Mouse (Mus musculus) heart, embryonic 11.5 days (tissue): Measurements from ENCODE around the gene Golga3. TPM values are rescaled to one million over a fixed set of nuclear protein-coding genes. Genes with fewer than 3 reads are reported as not detected.

ENCODE experiments used
- ATAC-seq: fragments of 200-750 bp; cut with Nextera tagmentation; replicated peaks from 2 replicates; pipeline ENCODE4 v1.8.0; 2017; ENCODE audit warnings: moderate library complexity; ENCODE audit not compliant: insufficient number of reproducible peaks, low FRiP score, low TSS enrichment
- H3K27ac ChIP-seq: fragments of 300-500 bp; sonication (generic); 2 replicates; pipeline ENCODE4 v1.5.1; 2014; ENCODE audit warnings: mild to moderate bottlenecking, low read depth, low read length
- H3K27me3 ChIP-seq: fragments of 300-500 bp; sonication (generic); 2 replicates; pipeline ENCODE4 v1.6.1; 2014; ENCODE audit warnings: mild to moderate bottlenecking, low read length, mixed read lengths; ENCODE audit not compliant: control insufficient read depth, insufficient read depth
- H3K36me3 ChIP-seq: fragments of 300-500 bp; sonication (generic); 2 replicates; pipeline ENCODE4 v1.6.1; 2014; ENCODE audit warnings: mild to moderate bottlenecking, low read length, moderate library complexity, mixed read lengths; ENCODE audit not compliant: control insufficient read depth, insufficient read depth
- H3K4me1 ChIP-seq: fragments of 300-500 bp; sonication (generic); 2 replicates; pipeline ENCODE4 v1.6.1; 2014; ENCODE audit warnings: low read length; ENCODE audit not compliant: control insufficient read depth, insufficient read depth
- H3K4me2 ChIP-seq: fragments of 300-500 bp; sonication (generic); 2 replicates; pipeline ENCODE4 v1.6.1; 2014; ENCODE audit warnings: mild to moderate bottlenecking, moderate library complexity
- H3K4me3 ChIP-seq: fragments of 300-500 bp; sonication (generic); 2 replicates; pipeline ENCODE4 v1.5.1; 2014; ENCODE audit warnings: low read depth, low read length
- H3K9ac ChIP-seq: fragments of 300-500 bp; sonication (generic); 2 replicates; pipeline ENCODE4 v1.6.1; 2014; ENCODE audit warnings: mild to moderate bottlenecking, low read depth, low read length, moderate library complexity
- H3K9me3 ChIP-seq: fragments of 300-500 bp; sonication (generic); replicated peaks from 2 replicates; pipeline ENCODE4 v1.6.1; 2016; ENCODE audit warnings: low read length; ENCODE audit not compliant: control insufficient read depth
- WGBS: fragments of 180-500 bp; shearing (Covaris S2); extraction: QIAGEN DNeasy Blood & Tissue Kit; methylation state at CpG from one replicate; pipeline ENCODE4 v1.1.7; 2014; ENCODE audit not compliant: insufficient replicate concordance; 5-methylcytosine and 5-hydroxymethylcytosine counted together
- polyA plus RNA-seq: library from polyadenylated mRNA; unstranded; fragments of >200 nt; fragmentation: Nextera tagmentation; extraction: Ambion mirVana; gene quantifications from 2 replicates; pipeline ENCODE4 v1.2.1, GENCODE M21; 2014

Gene Golga3
- polyA plus RNA-seq, 1 experiment from 2014 or later: 20.9 TPM

- no peak overlapping the region for H3K27ac ChIP-seq
- H3K9me3 ChIP-seq: no peaks in the 10 kb centered on the region
- no peaks in the 10 kb centered on the region for H3K4me1 ChIP-seq
- no peak overlapping the region for H3K9ac ChIP-seq
- WGBS: 94% methylated on average over 4 of the region's 4 CpGs
- H3K4me3 ChIP-seq: no peak overlapping the region
- no peak overlapping the region for H3K4me2 ChIP-seq
- H3K27me3 ChIP-seq: no peaks in the 10 kb centered on the region
- ATAC-seq: no peak
- H3K36me3 ChIP-seq: peaks cover 25% of the 10 kb centered on the region
Measured at GRCm38 (mm10) chr5:110169374-110169773, 7.1 kb upstream of the Golga3 start.

DNA sequence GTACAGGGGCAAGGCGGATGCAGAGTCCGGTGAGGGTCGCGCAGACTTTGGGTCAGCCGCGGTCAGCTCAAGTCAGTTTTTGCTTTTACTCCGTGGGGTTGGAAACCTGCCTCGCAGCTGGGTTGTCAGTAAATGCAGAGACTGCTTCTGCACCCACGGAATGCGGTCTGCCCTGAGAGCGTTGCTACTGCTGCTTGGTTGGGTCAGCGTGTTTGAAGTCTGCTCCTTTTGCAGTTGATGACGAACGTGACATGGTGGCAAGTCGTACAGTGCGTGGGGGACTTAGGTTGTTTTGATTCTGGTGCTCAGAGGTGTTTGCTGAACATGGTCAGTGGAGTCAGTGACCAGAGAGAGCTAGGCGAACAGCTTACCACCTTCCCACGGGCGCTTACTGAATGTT lies 520 bp downstream of the Golga3 start:
- no peaks in the 10 kb centered on the region for H3K27me3 ChIP-seq
- peaks cover 3% of the 10 kb centered on the region; the same call in 1 of the 2 replicates for H3K36me3 ChIP-seq
- H3K27ac ChIP-seq: peak overlapping the region; percentile 59
- ATAC-seq: peak; percentile 18
- H3K9me3 ChIP-seq: no peaks in the 10 kb centered on the region
- peak overlapping the region; percentile 96 for H3K9ac ChIP-seq
- H3K4me1 ChIP-seq: peaks cover 6% of the 10 kb centered on the region
- WGBS: 4% methylated on average over 19 of the region's 19 CpGs
- peak overlapping the region; percentile 96 for H3K4me3 ChIP-seq
- H3K4me2 ChIP-seq: peak overlapping the region; percentile 82

- peaks cover 6% of the 10 kb centered on the region for H3K4me1 ChIP-seq
- H3K4me3 ChIP-seq: no peak overlapping the region
- peaks cover 8% of the 10 kb centered on the region; the same call in 1 of the 2 replicates for H3K36me3 ChIP-seq
- no peaks in the 10 kb centered on the region for H3K27me3 ChIP-seq
- H3K9ac ChIP-seq: no peak overlapping the region
- no peaks in the 10 kb centered on the region for H3K9me3 ChIP-seq
- WGBS: 67% methylated on average over 2 of the region's 2 CpGs
- ATAC-seq: no peak
- H3K27ac ChIP-seq: no peak overlapping the region
- H3K4me2 ChIP-seq: no peak overlapping the region
Measured at GRCm38 (mm10) chr5:110178628-110179027, 2.1 kb downstream of the Golga3 start.

- Histone ChIP-seq H3K4me3 (no peak overlapping the region), H3K27ac (no peak overlapping the region), H3K4me2 (no peak overlapping the region), H3K4me1 (peaks cover 6% of the 10 kb centered on the region), H3K9ac (no peak overlapping the region), H3K36me3 (peaks cover 16% of the 10 kb centered on the region), H3K27me3 (no peaks in the 10 kb centered on the region), H3K9me3 (no peaks in the 10 kb centered on the region)
- WGBS: 87% methylated on average over 5 of the region's 5 CpGs
- no peak for ATAC-seq
Measured at GRCm38 (mm10) chr5:110181716-110182115, 5.2 kb downstream of the Golga3 start.

- no peaks in the 10 kb centered on the region for H3K9me3 ChIP-seq
- no peak overlapping the region for H3K4me2 ChIP-seq
- no peak overlapping the region for H3K9ac ChIP-seq
- no peaks in the 10 kb centered on the region for H3K4me1 ChIP-seq
- no peak overlapping the region for H3K27ac ChIP-seq
- WGBS: 86% methylated on average over 10 of the region's 10 CpGs
- no peaks in the 10 kb centered on the region for H3K27me3 ChIP-seq
- no peak for ATAC-seq
- peaks cover 51% of the 10 kb centered on the region for H3K36me3 ChIP-seq
- no peak overlapping the region for H3K4me3 ChIP-seq
Measured at GRCm38 (mm10) chr5:110203164-110203895, 26.8 kb downstream of the Golga3 start.

DNA sequence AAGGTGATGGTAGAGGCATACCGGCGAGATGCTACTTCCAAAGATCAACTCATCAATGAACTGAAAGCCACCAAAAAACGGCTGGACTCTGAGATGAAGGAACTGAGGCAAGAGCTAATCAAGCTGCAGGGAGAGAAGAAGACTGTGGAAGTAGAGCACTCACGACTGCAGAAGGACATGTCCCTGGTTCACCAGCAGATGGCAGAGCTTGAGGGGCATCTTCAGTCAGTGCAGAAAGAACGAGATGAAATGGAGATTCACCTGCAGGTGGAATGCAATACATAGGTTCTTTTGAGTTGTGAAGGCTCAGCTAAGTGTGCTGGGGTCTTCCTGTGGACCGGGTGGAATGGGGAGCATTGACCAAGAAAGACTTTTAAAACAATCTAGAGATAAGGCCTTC lies 28.3 kb downstream of the Golga3 start:
- no peak overlapping the region for H3K4me2 ChIP-seq
- H3K27me3 ChIP-seq: no peaks in the 10 kb centered on the region
- H3K36me3 ChIP-seq: peaks cover 54% of the 10 kb centered on the region
- no peaks in the 10 kb centered on the region for H3K9me3 ChIP-seq
- no peak overlapping the region for H3K4me3 ChIP-seq
- no peak for ATAC-seq
- no peak overlapping the region for H3K9ac ChIP-seq
- no peaks in the 10 kb centered on the region for H3K4me1 ChIP-seq
- no peak overlapping the region for H3K27ac ChIP-seq
- 74% methylated on average over 6 of the region's 6 CpGs for WGBS

DNA sequence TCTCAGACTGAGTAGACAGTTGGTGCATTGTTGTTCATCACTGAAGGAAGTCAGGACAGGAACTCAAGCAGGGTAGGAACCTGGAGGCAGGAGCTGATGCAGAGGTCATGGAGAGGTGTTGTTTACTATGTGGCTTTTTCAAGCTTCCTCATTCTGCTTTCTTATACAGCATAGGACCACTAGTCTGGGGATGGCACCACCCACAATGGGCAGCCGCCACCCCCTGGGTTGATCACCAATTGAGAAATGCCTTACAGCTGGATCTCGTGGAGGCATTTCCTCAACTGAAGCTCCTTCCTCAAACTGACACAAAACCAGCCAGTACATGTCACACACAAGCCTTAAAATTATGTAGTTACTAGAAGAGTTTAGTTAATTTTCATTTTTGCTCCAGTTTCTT lies 34.8 kb downstream of the Golga3 start:
- Histone ChIP-seq H3K27ac (no peak overlapping the region), H3K36me3 (peaks cover 47% of the 10 kb centered on the region), H3K4me3 (no peak overlapping the region), H3K4me2 (no peak overlapping the region), H3K9ac (no peak overlapping the region), H3K9me3 (no peaks in the 10 kb centered on the region), H3K4me1 (no peaks in the 10 kb centered on the region), H3K27me3 (no peaks in the 10 kb centered on the region)
- ATAC-seq: no peak
- 80% methylated on average over 2 of the region's 2 CpGs for WGBS

DNA sequence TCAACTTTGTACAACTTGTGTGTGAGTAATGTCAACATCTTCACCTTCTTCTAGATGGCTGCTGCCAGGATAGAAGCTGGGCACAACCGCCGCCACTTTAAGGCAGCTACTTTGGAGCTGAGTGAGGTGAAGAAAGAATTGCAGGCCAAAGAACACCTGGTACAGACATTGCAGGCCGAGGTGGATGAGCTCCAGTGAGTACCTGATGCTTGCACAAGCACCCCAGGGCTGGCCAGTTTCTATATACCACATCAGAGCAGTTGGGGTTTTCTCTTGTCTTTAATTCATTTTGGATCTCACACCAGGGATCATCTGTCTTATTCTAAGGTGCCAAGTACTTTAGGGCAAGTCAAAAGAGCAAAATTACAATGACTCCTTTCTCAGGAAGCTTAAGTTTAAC lies 40.3 kb downstream of the Golga3 start:
- Histone ChIP-seq H3K4me2 (no peak overlapping the region), H3K36me3 (peaks cover 49% of the 10 kb centered on the region), H3K27me3 (no peaks in the 10 kb centered on the region), H3K9me3 (no peaks in the 10 kb centered on the region), H3K9ac (no peak overlapping the region), H3K4me1 (no peaks in the 10 kb centered on the region), H3K27ac (no peak overlapping the region), H3K4me3 (no peak overlapping the region)
- ATAC-seq: no peak
- WGBS: 88% methylated on average over 3 of the region's 3 CpGs

DNA sequence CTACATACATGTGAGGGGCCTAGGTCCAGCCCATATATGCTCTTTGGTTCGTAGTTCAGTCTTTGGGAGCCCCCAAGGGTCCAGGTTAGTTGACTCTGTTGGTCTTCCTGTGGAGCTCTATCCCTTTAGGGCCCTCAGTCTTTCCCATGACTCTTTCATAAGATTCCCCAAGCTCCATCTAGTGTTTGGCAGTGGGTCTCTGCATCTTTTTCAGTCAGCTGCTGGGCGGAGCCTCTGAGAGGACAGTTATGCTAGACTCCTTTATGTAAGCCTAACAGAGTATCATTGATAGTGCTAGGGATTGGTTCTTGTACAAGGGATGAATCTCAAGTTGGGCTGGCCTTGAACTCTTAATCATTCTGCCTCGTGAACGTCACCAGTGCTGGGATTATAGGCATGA lies 43.8 kb downstream of the Golga3 start:
- WGBS: 88% methylated on average over 4 of the region's 4 CpGs
- Histone ChIP-seq H3K4me2 (no peak overlapping the region), H3K9ac (no peak overlapping the region), H3K36me3 (peaks cover 32% of the 10 kb centered on the region), H3K9me3 (no peaks in the 10 kb centered on the region), H3K27me3 (no peaks in the 10 kb centered on the region), H3K27ac (no peak overlapping the region), H3K4me1 (no peaks in the 10 kb centered on the region), H3K4me3 (no peak overlapping the region)
- no peak for ATAC-seq
